Mouse (Mus musculus): ENCODE results near the gene Pcolce.

Pcolce gene

GRCm38 (mm10) chr5:137596601-137597261 lies 16.9 kb downstream of the Pcolce start:
- no peak for DNase-seq (ENCODE audit: low read depth, low spot score)

GRCm38 (mm10) chr5:137595921-137596320 lies 17.7 kb downstream of the Pcolce start:
- DNase-seq (ENCODE audit: low read depth, low spot score): no peak

DNA sequence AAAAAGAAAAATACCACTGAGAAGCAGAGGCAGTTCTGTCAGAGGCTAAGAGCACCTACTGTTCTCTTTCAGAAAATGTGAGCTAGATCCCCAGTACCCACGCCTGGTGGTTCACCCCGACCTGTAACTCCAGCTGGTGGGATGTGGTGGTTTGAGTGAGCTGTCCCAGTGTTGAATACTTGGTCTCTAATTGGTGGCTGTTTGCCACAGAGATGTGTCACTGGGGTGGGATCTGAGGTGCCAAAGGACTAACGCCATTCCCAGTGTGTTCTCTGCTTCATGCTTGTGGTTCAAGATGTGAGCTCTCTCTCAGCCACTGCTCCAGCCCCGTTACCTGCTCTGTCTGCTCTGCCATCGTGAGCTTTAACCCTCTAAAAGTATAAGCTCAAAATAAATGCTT lies 23.1 kb downstream of the Pcolce start:
- no peak for DNase-seq (ENCODE audit: low read depth, low spot score)

GRCm38 (mm10) chr5:137584976-137585375 lies 28.6 kb downstream of the Pcolce start:
- no peak for DNase-seq (ENCODE audit: low read depth, low spot score)

DNA sequence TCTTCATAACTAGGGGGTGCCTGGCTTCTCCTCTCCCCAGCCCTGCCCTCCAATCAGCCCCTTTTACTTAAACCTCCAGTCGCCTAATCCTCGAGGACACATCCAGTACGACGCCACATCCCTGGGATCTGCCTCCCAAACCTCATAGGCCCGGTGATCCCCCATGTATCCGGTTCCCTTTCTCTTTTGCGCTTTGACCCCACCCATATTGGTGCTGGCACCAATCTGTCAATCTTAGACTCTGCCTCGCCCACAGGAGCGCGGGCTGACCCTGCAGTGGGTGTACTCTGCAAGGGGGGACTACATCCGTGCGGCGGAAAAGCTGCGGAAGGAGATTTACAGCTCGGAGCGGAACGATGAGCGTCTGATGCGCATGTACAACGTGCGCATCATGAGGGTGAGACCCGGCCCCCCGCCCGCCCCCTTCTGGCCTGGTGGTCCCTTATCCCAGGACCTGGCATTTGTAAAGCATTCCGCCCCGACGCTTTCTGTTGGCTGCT lies 29.9 kb downstream of the Pcolce start:
- no peak for DNase-seq (ENCODE audit: low read depth, low spot score)

DNA sequence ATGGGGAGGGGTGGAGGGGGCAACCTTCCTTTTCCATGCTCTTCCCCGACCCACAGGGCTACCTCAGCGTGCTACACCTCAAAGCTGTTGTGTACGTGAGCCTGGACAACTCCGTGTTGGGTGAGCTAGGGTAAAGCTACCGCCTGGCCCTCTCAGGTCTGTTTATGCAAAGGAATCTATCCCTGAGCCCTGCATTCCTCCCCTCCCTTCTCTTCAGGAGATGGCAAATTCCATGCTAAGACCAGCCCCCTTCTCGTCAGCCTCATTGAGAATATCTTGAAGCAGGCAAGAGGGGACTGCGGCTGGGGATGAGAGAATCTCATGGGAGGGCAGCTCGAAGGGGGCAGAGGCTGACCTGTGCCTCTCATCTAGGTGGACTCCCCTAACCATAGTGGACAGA lies 30.9 kb downstream of the Pcolce start:
- no peak for DNase-seq (ENCODE audit: low read depth, low spot score)

- no peak for DNase-seq (ENCODE audit: low read depth, low spot score)
These were observed 33.3 kb downstream of the Pcolce start for GRCm38 (mm10) chr5:137580246-137580645.

DNA sequence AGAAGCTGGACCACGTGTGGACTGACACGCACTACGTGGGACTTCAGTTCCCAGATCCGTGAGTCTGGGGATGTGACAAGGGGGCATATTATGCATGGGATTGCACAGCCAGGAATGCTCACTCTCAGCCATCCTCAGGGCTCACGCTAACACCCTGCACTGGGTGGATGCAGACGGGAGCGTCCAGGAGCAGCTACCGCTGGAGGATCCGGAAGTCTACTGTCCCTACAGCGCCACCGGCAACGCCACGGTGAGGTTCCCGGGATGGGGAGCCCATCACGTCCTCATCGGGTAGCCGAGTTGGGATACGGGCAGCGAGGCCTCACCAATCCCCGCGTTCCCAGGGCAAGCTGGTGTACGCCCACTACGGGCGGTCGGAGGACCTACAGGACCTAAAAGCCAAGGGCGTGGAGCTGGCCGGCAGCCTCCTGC lies 39.1 kb downstream of the Pcolce start:
- no peak for DNase-seq (ENCODE audit: low read depth, low spot score)

GRCm38 (mm10) chr5:137570691-137571586 lies 42.6 kb downstream of the Pcolce start:
- DNase-seq (ENCODE audit: low read depth, low spot score): peak; percentile 63

- DNase-seq (ENCODE audit: low read depth, low spot score): no peak
These were observed 43.4 kb downstream of the Pcolce start for GRCm38 (mm10) chr5:137570181-137570580.

GRCm38 (mm10) chr5:137569665-137570064 lies 43.9 kb downstream of the Pcolce start, which contains the start of gene Tfr2:
Gene Tfr2, plus strand, starts transcription at chr5:137569840.
- DNase-seq (ENCODE audit: low read depth, low spot score): peak; percentile 83

DNA sequence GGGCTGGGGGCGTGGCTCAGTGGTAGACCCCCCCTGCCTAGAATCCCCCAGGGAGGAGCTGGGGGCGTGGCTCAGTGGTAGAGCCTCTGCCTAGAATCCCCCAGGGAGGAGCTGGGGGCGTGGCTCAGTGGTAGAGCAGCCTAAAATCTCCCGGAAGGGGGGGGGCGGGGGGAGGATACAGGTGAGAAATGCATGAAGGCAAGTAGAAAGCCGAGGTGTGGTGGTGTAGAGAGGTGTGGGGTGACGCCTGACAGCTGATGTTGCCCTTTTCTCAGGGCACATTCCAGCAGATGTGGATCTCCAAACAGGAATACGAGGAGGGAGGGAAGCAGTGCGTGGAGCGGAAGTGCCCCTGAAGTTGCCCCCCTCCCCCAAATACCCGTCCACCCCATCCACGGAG lies 44.6 kb downstream of the Pcolce start:
- no peak for DNase-seq (ENCODE audit: low read depth, low spot score)

DNA sequence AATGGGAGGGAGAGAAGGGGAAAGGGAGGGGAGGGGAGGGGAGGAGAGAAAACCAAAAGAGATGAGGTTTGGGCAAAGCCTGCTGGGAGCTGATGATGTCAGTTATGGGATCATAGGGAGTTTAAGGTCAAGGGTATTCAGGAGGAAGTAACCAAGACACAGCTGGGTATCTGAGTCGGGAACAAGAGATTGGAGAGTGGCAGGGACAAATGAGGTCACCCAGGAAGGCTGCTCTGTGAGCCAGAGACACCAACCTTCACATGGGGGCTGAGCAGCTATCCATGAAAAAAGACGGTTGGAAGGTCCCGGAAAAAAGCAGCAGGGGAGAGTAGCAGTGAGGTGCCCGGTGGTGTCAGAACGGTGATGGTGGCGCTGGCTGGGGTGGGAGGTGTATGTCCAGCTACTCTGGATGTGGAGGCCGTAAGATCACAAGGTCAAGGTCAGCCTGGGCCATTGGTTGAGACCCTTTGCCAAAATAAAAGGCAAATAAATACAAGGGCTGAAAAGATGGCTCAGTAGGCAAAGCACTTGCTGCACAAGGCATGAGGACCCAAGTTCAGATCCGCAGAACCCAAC lies 45.3 kb downstream of the Pcolce start:
- no peak for DNase-seq (ENCODE audit: low read depth, low spot score)

DNA sequence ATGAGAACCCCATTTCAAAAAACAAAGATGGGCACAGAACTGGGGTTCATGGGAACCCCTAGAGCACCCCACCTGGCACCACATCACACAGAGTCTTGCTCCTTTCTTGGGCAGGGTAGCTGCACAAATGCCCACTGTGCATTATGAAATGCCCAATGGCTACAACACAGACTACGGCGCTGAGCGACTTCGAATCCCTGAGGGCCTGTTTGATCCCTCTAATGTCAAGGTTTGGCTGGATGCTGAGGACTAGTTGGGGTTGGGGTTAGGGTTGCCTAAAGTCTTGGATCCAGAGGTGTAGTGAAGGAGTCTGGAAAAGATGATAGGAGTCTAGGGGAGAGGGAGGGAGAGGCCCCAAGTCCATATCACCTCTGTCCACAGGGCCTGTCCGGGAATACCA lies 47.2 kb downstream of the Pcolce start:
- DNase-seq (ENCODE audit: low read depth, low spot score): no peak

DNA sequence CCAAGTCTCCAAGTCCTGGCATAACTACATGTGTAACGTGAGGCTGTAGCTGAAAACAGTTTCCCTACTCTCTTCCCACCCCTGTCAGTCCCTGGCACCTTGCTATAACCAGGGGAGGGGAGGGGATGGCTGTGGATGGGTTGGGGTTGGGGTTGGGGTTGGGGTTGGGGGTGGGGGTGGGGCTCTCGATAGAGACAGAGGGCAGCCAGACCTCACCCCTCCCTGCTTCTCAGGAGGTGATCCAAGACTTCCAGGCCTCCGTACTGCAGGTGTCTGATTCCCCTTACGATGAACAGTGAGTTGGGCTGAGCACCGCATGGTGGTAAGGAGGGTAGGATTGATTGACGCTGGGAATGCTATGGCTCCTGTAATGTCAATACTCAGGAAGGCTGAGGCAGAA lies 47.8 kb downstream of the Pcolce start:
- DNase-seq (ENCODE audit: low read depth, low spot score): no peak

DNA sequence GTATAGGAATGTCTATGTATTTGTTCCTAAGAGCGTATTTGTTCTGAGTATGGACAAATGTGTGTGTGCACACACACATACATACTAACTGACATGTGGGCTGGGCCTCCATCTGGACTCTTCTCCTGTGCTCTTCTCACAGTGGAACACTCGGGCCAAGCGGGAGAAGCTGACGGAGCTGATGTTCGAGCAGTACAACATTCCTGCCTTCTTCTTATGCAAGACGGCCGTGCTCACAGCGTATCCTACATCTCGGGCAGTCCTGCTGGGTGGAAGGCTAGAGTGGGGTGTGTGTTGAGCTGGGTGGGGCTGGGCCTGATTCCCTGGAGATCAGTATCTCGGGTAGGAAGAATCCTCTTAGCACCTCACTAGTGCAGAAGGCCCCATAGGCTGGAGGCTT lies 50.6 kb downstream of the Pcolce start:
- no peak for DNase-seq (ENCODE audit: low read depth, low spot score)

DNA sequence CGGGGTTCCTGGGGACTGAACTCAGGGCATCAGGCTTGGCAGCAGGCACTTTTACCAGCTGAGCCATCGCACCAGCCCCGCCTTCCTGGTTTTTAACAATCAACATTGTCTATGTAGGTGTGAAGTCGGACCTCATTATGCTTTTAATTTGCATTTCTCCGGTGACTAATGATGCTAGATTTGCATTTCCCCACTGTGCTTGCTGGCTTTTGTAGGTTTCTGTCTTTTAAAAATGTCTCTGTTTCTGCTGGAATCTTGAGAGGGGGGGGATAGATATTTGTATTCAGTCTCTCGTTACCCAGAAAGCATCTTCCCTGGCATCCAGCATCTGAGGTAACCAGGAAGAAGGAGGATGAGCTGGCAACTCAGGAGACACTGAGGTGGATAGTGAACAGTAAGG lies 52.0 kb downstream of the Pcolce start:
- no peak for DNase-seq (ENCODE audit: low read depth, low spot score)
